Mouse (Mus musculus): Measurements from ENCODE around the gene Slc44a4.
"Not testable (repeated sequence)": the region's sequence is repeated elsewhere in the genome, so short reads cannot be mapped to it uniquely, and the experiment has no call there.

Gene Slc44a4

DNA sequence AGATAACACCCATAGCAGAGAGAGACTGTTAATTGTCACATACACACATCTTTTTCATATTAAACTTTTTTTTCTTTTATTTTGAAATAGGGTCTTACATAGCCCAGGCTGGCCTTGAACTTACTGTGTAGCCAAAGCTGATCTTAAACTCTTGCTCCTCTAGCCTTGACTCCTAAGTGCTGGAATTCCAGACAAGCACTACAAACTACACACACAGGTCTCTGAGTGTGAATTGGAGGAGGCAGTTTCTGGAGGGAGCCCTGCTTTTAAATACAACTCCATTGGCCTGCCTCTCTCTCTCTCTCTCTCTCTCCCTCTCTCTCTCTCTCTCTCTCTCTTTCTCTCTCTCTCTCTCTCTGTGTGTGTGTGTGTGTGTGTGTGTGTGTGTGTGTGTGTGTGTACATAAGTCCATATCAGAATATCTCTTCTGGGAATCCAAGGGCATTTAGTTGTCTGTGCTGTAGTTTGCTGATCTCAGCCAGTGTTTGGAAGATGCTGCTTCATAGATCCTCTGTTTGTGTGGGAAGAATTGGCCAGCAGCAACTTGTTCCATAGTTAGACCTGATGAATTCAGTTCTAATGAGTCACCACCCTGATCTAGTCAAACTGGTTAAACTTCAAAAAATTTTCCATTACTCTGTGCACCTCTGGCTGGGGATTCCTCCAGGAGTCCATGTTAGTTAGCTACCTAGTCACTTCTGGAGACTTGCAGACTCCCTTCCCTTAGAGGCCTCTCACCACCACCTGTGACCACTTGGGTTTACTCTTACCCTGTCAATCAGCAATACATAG is 46.6 kb downstream of the Slc44a4 start:
- peak; percentile 25 for DNase-seq (ENCODE audit: low read depth)

DNA sequence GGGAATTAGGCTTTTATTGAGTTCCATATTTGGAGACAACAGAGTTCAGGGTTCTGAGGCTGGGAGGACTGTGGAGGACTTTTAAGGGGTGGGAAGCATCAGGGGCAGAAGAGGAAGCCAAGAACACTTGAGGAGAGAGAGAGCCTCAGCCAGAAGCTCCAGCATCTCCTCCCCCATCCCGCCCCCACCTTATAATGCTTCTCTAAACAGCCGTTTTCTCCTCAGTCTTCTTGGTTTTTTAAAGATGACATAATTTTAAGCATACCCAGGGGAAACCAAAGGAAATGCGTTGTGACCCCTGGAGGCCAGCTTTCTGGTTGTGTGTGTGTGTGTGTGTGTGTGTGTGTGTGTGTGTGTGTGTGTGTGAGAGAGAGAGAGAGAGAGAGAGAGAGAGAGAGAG is 47.9 kb downstream of the Slc44a4 start:
- DNase-seq (ENCODE audit: low read depth): peak; percentile 53

GRCm38 (mm10) chr17:34962841-34963240 is 48.6 kb downstream of the Slc44a4 start:
- DNase-seq (ENCODE audit: low read depth): no peak

GRCm38 (mm10) chr17:34964640-34965049 is 50.4 kb downstream of the Slc44a4 start:
- DNase-seq (ENCODE audit: low read depth): no peak

DNA sequence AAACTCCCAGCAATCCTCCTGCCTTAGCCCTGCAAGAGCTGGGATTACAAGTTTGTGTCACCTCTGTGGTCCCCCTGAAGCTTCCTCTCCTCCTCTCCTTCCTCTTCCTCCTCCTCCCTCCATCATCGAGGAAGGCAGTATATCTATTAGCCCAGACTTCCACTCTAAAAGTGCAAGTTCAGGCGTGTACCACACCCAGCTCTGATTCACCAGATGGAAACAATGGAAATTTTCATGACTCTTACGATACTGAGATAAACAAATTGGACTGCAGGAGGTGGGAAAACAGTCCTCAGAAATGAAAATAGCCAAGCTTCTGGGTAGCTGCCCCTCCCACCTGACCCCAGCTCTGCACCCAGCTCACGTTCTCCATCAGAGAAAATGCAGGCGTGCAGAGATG is 51.4 kb downstream of the Slc44a4 start:
- peak; percentile 56 for DNase-seq (ENCODE audit: low read depth)

DNA sequence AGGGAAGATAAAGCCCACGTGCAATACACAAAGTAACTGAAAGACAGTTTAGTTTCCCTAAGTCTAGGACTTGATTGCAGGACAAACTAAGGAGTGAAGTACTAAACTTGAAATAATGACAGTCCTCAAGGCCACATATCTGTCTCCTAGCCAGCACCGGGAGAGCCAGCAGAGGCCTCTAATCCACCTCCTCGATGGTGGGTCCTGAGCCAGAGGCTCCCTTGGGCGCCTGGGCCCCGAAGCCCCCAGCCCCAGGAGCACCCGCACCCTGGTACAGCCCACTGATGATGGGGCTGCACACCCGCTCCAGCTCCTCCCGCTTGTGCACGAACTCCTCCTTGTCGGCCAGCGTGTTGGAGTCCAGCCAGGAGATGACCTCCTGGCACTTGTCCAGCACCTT is 55.6 kb downstream of the Slc44a4 start, which contains the start of gene Gm20481:
TSS of gene Gm20481 (plus strand) at position 91 of the 400 bp plus-strand sequence.
- DNase-seq (ENCODE audit: low read depth): not testable (repeated sequence)

DNA sequence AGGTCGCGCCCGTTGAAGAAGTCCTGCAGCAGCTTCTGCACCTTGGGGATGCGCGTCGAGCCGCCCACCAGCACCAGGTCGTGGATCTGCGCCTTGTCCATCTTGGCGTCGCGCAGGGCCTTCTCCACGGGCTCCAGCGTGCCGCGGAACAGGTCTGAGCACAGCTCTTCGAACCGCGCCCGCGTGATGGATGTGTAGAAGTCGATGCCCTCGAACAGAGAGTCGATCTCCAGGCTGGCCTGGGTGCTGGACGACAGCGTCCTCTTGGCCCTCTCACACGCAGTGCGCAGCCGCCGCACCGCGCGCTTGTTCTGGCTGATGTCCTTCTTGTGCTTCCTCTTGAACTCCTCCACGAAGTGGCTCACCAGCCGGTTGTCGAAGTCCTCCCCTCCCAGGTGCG is 56.6 kb downstream of the Slc44a4 start:
- not testable (repeated sequence) for DNase-seq (ENCODE audit: low read depth)

- DNase-seq (ENCODE audit: low read depth): not testable (repeated sequence)
Measured at GRCm38 (mm10) chr17:34971694-34972068, 57.4 kb downstream of the Slc44a4 start.

DNA sequence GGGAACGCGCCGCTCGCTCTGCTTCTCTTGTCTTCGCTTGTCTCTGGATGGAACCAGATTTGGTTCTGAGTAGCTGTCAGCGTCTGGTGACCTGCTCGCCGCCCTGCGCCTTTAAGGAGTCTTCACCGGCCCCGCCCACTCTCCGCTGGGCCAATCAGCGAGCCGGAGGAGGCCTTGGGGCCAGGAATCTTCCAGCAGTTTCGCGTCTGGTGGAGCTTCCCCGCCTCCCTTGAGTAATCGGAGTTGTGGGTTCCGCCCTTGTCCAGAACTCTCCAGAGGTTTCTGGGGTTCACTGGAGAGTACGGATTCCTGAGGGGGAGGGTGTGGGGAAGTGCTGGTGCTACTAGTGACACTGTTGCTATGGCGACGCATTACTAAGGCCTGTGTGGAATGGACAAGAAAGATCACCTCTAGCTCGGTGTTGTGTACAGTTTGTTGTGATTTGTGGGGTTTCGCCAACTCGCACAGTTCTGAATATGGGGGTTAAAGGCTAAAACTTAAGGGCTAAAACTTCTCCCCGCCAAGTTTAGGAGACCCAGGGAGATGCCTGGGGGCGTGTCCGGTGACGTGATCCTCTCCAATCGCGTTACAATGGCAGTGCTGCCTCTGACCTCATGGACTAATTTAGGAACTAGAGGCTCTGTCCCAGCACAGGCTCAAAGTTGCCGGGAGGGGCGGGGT is 57.9 kb downstream of the Slc44a4 start, which contains the start of the genes Hspa1a and Hspa1l:
TSS of gene Hspa1a (minus strand) at position 88 of the 681 bp plus-strand sequence.
TSS of gene Hspa1l (plus strand) at position 635 of the 681 bp plus-strand sequence.
- DNase-seq (ENCODE audit: low read depth): not testable (repeated sequence)

DNA sequence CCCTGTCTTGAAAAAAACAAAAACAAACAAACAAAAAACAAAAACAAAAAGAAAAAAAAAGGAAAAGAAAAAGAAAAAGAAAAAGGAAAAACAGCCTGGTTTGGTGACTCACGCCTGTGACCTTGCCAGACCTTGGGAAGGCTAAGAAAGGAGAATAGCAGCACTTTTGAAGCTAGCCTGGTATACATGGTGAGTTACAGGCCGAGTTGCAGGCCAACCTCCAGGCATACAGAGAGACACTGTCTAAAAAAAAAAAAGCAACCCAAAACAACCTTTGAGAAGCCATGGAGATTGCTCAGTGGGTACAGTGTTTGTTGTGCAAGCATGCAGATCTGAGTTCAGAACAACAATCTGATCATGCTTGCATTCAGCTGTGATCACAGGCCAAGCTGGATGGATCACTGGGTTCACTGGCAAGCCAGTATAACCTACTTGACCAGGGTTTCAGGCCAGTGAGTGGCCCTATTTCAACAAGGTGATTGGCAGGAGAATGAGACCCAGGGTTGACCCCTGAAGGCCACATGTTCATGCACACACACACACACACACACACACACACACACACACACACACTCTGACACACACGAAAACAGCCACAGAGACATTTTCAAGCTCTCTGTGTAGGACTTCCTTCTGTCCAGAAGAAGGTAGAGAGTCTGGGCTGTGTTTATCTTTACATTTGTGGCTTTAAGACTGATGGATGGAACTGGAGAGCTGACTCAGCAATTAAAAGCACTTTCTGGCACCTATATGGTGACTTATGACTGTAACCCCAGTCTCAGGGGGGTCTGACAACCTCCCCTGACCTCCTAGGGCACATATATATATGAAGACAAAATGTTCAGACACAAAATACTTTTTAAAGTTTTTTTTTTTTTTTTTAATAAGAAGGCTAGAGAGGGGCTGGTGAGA is 61.6 kb downstream of the Slc44a4 start:
- DNase-seq (ENCODE audit: low read depth): no peak

GRCm38 (mm10) chr17:34977000-34977399 is 62.7 kb downstream of the Slc44a4 start:
- no peak for DNase-seq (ENCODE audit: low read depth)

GRCm38 (mm10) chr17:34978239-34978638 is 64.0 kb downstream of the Slc44a4 start:
- DNase-seq (ENCODE audit: low read depth): no peak

- DNase-seq (ENCODE audit: low read depth): no peak
Measured at GRCm38 (mm10) chr17:34979631-34980030, 65.4 kb downstream of the Slc44a4 start.
